Mouse (Mus musculus): ENCODE measurements around the gene Setx. TPM values are rescaled to one million over a fixed set of nuclear protein-coding genes. Genes with fewer than 3 reads are reported as not detected.

Gene Setx
- polyA plus RNA-seq, 1 experiment from 2014 or later, result 12.6 TPM

- Histone ChIP-seq H3K27ac (ENCODE audit: low read depth, low read length) (no peak overlapping the region), H3K36me3 (ENCODE audit: control insufficient read depth, insufficient read depth, low read length) (peaks cover 3% of the 10 kb centered on the region; the same call in 1 of the 2 replicates), H3K27me3 (ENCODE audit: control insufficient read depth, insufficient read depth, low read length) (no peaks in the 10 kb centered on the region), H3K9ac (ENCODE audit: low read length) (no peak overlapping the region), H3K4me3 (ENCODE audit: low read depth, low read length) (no peak overlapping the region), H3K4me1 (ENCODE audit: control insufficient read depth, insufficient read depth, low read length) (no peaks in the 10 kb centered on the region), H3K9me3 (ENCODE audit: control insufficient read depth, low read length) (no peaks in the 10 kb centered on the region), H3K4me2 (ENCODE audit: low read depth) (no peak overlapping the region)
- no peak for DNase-seq (ENCODE audit: low spot score)
- ATAC-seq (ENCODE audit: insufficient read depth, low FRiP score, low TSS enrichment), result no peak
- 82% methylated on average over 2 of the region's 2 CpGs for WGBS
Observed at GRCm38 (mm10) chr2:29181111-29181510, 57.1 kb downstream of the Setx start.

- Histone ChIP-seq H3K9me3 (ENCODE audit: control insufficient read depth, low read length) (no peaks in the 10 kb centered on the region), H3K4me2 (ENCODE audit: low read depth) (no peak overlapping the region), H3K36me3 (ENCODE audit: control insufficient read depth, insufficient read depth, low read length) (peaks cover 3% of the 10 kb centered on the region; the same call in 1 of the 2 replicates), H3K4me1 (ENCODE audit: control insufficient read depth, insufficient read depth, low read length) (no peaks in the 10 kb centered on the region), H3K9ac (ENCODE audit: low read length) (no peak overlapping the region), H3K4me3 (ENCODE audit: low read depth, low read length) (no peak overlapping the region), H3K27ac (ENCODE audit: low read depth, low read length) (no peak overlapping the region), H3K27me3 (ENCODE audit: control insufficient read depth, insufficient read depth, low read length) (no peaks in the 10 kb centered on the region)
- DNase-seq (ENCODE audit: low spot score) (no peak), ATAC-seq (ENCODE audit: insufficient read depth, low FRiP score, low TSS enrichment) (no peak)
- WGBS, result 66% methylated on average over 6 of the region's 6 CpGs
Observed at GRCm38 (mm10) chr2:29183266-29183924, 59.4 kb downstream of the Setx start.

DNA sequence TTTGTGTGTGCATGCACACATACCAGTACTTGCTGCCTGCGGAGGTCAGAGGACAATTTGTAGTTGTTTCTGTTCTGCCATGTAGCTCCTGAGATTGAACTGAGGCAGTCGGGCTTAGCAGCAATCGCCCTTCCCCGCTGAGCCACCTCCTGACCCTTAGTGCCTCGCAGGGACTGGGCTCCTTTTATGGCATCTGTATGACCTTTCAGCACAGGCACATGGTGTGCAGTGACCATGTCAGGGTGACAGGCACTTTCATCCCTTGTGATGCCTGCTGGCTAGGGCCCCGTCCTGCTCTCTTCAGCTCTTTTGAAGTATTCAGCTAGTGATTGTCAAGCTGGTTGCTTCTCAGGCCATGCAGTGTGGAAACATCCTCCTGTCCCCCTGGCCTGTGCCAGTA lies 62.2 kb downstream of the Setx start:
- Histone ChIP-seq H3K4me2 (ENCODE audit: low read depth) (no peak overlapping the region), H3K27me3 (ENCODE audit: control insufficient read depth, insufficient read depth, low read length) (no peaks in the 10 kb centered on the region), H3K4me3 (ENCODE audit: low read depth, low read length) (no peak overlapping the region), H3K9ac (ENCODE audit: low read length) (no peak overlapping the region), H3K36me3 (ENCODE audit: control insufficient read depth, insufficient read depth, low read length) (no peaks in the 10 kb centered on the region), H3K4me1 (ENCODE audit: control insufficient read depth, insufficient read depth, low read length) (no peaks in the 10 kb centered on the region; the same call in 1 of the 2 replicates), H3K27ac (ENCODE audit: low read depth, low read length) (no peak overlapping the region), H3K9me3 (ENCODE audit: control insufficient read depth, low read length) (no peaks in the 10 kb centered on the region)
- DNase-seq (ENCODE audit: low spot score) (no peak), ATAC-seq (ENCODE audit: insufficient read depth, low FRiP score, low TSS enrichment) (no peak)
- 28% methylated on average over 6 of the region's 6 CpGs for WGBS

- DNase-seq (ENCODE audit: low spot score), result no peak
- no peak overlapping the region for H3K27ac ChIP-seq (ENCODE audit: low read depth, low read length)
- H3K4me3 ChIP-seq (ENCODE audit: low read depth, low read length), result no peak overlapping the region
- no peaks in the 10 kb centered on the region for H3K27me3 ChIP-seq (ENCODE audit: control insufficient read depth, insufficient read depth, low read length)
- 88% methylated on average over 7 of the region's 7 CpGs for WGBS
- no peak overlapping the region for H3K9ac ChIP-seq (ENCODE audit: low read length)
- no peaks in the 10 kb centered on the region for H3K36me3 ChIP-seq (ENCODE audit: control insufficient read depth, insufficient read depth, low read length)
- ATAC-seq (ENCODE audit: insufficient read depth, low FRiP score, low TSS enrichment), result no peak
- H3K9me3 ChIP-seq (ENCODE audit: control insufficient read depth, low read length), result no peaks in the 10 kb centered on the region
- peaks cover 12% of the 10 kb centered on the region; the same call in 1 of the 2 replicates for H3K4me1 ChIP-seq (ENCODE audit: control insufficient read depth, insufficient read depth, low read length)
- H3K4me2 ChIP-seq (ENCODE audit: low read depth), result no peak overlapping the region
Observed at GRCm38 (mm10) chr2:29190392-29190791, 66.4 kb downstream of the Setx start.

DNA sequence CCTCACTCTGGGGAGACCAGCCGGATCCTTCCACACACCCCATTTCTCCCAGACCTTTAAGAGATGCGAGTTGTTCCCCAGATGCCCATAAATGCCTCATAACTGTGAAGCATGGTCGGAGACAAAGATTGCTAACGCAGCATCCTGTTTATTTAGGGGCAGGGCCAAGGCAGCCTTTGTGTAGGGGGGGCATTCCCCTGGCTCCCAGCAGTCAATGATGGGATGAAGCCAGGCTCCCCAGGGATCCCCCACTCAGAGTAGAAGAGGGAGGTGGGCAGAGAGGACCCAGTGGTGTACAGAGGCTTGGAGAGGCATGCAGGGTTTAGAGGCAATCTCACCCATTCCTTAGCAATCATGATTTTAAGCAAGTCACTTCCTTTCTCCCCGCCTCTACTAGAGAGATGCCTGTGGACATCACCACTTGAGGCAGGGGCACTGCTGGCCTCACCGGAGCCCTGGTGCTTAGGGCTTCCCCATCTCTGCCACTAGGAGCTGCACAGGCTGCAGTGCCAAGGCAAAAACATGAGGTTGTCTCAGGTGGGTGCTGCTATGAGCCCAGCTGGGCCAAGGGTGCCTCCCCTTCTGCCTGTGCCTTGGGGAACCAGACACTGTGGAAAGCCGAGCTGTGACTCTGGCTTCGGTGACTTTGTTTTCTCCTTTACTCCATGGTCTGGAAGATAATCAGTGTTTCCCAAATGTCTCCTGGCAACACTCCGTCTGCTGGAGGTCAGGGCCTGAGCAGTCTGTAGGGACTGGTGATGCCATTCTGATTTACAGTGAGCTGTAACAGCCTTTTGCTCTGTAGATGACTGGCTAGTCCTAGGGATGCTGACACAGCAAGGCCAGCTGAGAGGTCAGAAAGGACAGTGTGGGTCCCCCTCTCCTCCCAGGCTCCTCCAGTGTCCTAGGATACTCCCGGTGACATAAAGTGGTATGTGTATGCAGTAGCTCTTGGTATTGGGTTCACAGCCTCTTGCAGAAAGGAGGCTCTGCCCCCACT lies 67.5 kb downstream of the Setx start:
- H3K9ac ChIP-seq (ENCODE audit: low read length), result no peak overlapping the region
- no peak for ATAC-seq (ENCODE audit: insufficient read depth, low FRiP score, low TSS enrichment)

GRCm38 (mm10) chr2:29192629-29193278 lies 68.8 kb downstream of the Setx start:
- Histone ChIP-seq H3K9me3 (ENCODE audit: control insufficient read depth, low read length) (no peaks in the 10 kb centered on the region), H3K27ac (ENCODE audit: low read depth, low read length) (no peak overlapping the region), H3K4me3 (ENCODE audit: low read depth, low read length) (no peak overlapping the region), H3K9ac (ENCODE audit: low read length) (no peak overlapping the region), H3K27me3 (ENCODE audit: control insufficient read depth, insufficient read depth, low read length) (peaks cover 4% of the 10 kb centered on the region; the same call in 1 of the 2 replicates), H3K36me3 (ENCODE audit: control insufficient read depth, insufficient read depth, low read length) (no peaks in the 10 kb centered on the region), H3K4me2 (ENCODE audit: low read depth) (no peak overlapping the region), H3K4me1 (ENCODE audit: control insufficient read depth, insufficient read depth, low read length) (peaks cover 12% of the 10 kb centered on the region; the same call in 1 of the 2 replicates)
- no peak for ATAC-seq (ENCODE audit: insufficient read depth, low FRiP score, low TSS enrichment)
- DNase-seq (ENCODE audit: low spot score), result no peak
- 85% methylated on average over 8 of the region's 8 CpGs for whole genome bisulfite sequencing

More for the DNA sequence above, 67.5 kb downstream of the Setx start:
- Histone ChIP-seq H3K27ac (ENCODE audit: low read depth, low read length) (peak overlapping the region; percentile 63; the same call in 1 of the 2 replicates), H3K4me2 (ENCODE audit: low read depth) (no peak overlapping the region), H3K9me3 (ENCODE audit: control insufficient read depth, low read length) (no peaks in the 10 kb centered on the region), H3K4me3 (ENCODE audit: low read depth, low read length) (no peak overlapping the region), H3K27me3 (ENCODE audit: control insufficient read depth, insufficient read depth, low read length) (no peaks in the 10 kb centered on the region), H3K36me3 (ENCODE audit: control insufficient read depth, insufficient read depth, low read length) (no peaks in the 10 kb centered on the region), H3K4me1 (ENCODE audit: control insufficient read depth, insufficient read depth, low read length) (peaks cover 12% of the 10 kb centered on the region; the same call in 1 of the 2 replicates)
- DNase-seq (ENCODE audit: low spot score), result no peak
- 64% methylated on average over 10 of the region's 10 CpGs for WGBS

- no peaks in the 10 kb centered on the region for H3K9me3 ChIP-seq (ENCODE audit: control insufficient read depth, low read length)
- no peak overlapping the region for H3K27ac ChIP-seq (ENCODE audit: low read depth, low read length)
- peaks cover 4% of the 10 kb centered on the region; the same call in 1 of the 2 replicates for H3K27me3 ChIP-seq (ENCODE audit: control insufficient read depth, insufficient read depth, low read length)
- H3K4me3 ChIP-seq (ENCODE audit: low read depth, low read length), result peak overlapping the region; percentile 42
- H3K9ac ChIP-seq (ENCODE audit: low read length), result peak overlapping the region; percentile 50
- peaks cover 12% of the 10 kb centered on the region; the same call in 1 of the 2 replicates for H3K4me1 ChIP-seq (ENCODE audit: control insufficient read depth, insufficient read depth, low read length)
- DNase-seq (ENCODE audit: low spot score) (peak; percentile 34), ATAC-seq (ENCODE audit: insufficient read depth, low FRiP score, low TSS enrichment) (no peak)
- H3K36me3 ChIP-seq (ENCODE audit: control insufficient read depth, insufficient read depth, low read length), result no peaks in the 10 kb centered on the region
- WGBS, result 20% methylated on average over 16 of the region's 16 CpGs
- peak overlapping the region; percentile 90 for H3K4me2 ChIP-seq (ENCODE audit: low read depth)
Observed at GRCm38 (mm10) chr2:29193819-29194546, 70.0 kb downstream of the Setx start.
